In genomic region chr2:32608778-32609435, GRCm38 (mm10) we compare ENCODE assay signal across 8 mouse cellular contexts. TPM values are rescaled to one million over a fixed set of nuclear protein-coding genes. Genes with fewer than 3 reads are reported as not detected.
DNase-seq lines count a peak whose midpoint lies in the region; ATAC-seq and TF ChIP-seq lines count a peak whose summit lies in the region.

No protein-coding gene starts in this region.

- peaks cover 10% of the 10 kb centered on the region; the same call in 1 of the 2 replicates for H3K36me3 ChIP-seq in lung, embryonic 14.5 days (ENCODE audit: insufficient read depth)
- H3K36me3 ChIP-seq in limb, embryonic 13.5 days, result peaks cover 19% of the 10 kb centered on the region
- H3K36me3 ChIP-seq in stomach, embryonic 14.5 days (ENCODE audit: control insufficient read depth, insufficient read depth, low read length), result no peaks in the 10 kb centered on the region

- 0 out of 2 replicates have a peak, but pooled peaks cover 9% of the 10 kb centered on the region for H3K4me1 ChIP-seq in lung, embryonic 14.5 days (ENCODE audit: insufficient read depth)
- 0 out of 2 replicates have a peak, but pooled peaks cover 2% of the 10 kb centered on the region for H3K4me1 ChIP-seq in embryonic fibroblast, embryonic 13.5 days (ENCODE audit: control insufficient read depth, insufficient read depth, low read length)
- peaks cover 42% of the 10 kb centered on the region for H3K4me1 ChIP-seq in limb, embryonic 13.5 days
- H3K4me1 ChIP-seq in stomach, embryonic 14.5 days (ENCODE audit: control insufficient read depth, insufficient read depth, low read length), result peaks cover 20% of the 10 kb centered on the region; the same call in 1 of the 2 replicates

- peak overlapping the region; percentile 27; the same call in 1 of the 2 replicates for H3K9ac ChIP-seq in lung, embryonic 14.5 days
- peak overlapping the region; percentile 27; the same call in 1 of the 2 replicates for H3K9ac ChIP-seq in limb, embryonic 13.5 days
- H3K9ac ChIP-seq in stomach, embryonic 14.5 days (replicated peaks; ENCODE audit: low read depth, low read length), result no peak overlapping the region

- H3K4me2 ChIP-seq in lung, embryonic 14.5 days, result peak overlapping the region; percentile 89
- H3K4me2 ChIP-seq in limb, embryonic 13.5 days (replicated peaks), result peak overlapping the region; percentile 86
- H3K4me2 ChIP-seq in stomach, embryonic 14.5 days (replicated peaks; ENCODE audit: low read depth, low read length), result peak overlapping the region; percentile 87

- 52% methylated on average over 18 of the region's 18 CpGs for WGBS in lung, embryonic 14.5 days
- 43% methylated on average over 18 of the region's 18 CpGs for WGBS in limb, embryonic 13.5 days
- WGBS in stomach, embryonic 14.5 days, result 53% methylated on average over 18 of the region's 18 CpGs

- TF ChIP-seq POLR2A in embryonic fibroblast, embryonic 13.5 days (IDR thresholded peaks at IDR 0.05; ENCODE audit: low read depth, low read length), result no peak; the same call in 1 of the 2 replicates

- TF ChIP-seq CTCF in lung, embryonic 14.5 days (IDR thresholded peaks at IDR 0.05; ENCODE audit: low read depth), result no peak
- TF ChIP-seq CTCF in embryonic fibroblast, embryonic 13.5 days (IDR thresholded peaks at IDR 0.05; ENCODE audit: borderline replicate concordance, insufficient read depth, low read length), result no peak

- ATAC-seq in lung, embryonic 14.5 days (ENCODE audit: insufficient read depth), result no peak
- no peak for ATAC-seq in limb, embryonic 13.5 days (ENCODE audit: low FRiP score, low read depth)
- no peak for ATAC-seq in stomach, embryonic 14.5 days (ENCODE audit: insufficient number of reproducible peaks, insufficient read depth, low FRiP score, low read depth)

- DNase-seq in lung, embryonic 14.5 days, result no peak
- DNase-seq in lung, postnatal 25 days (ENCODE audit: low spot score), result no peak
- no peak for DNase-seq in right cerebral cortex, postnatal 4 days
- no peak for DNase-seq in layer of hippocampus, postnatal 25 days (ENCODE audit: extremely low spot score in 1 of 2, low spot score in 1 of 2)
- DNase-seq in kidney, adult 9 months, result no peak

- no peaks in the 10 kb centered on the region for H3K27me3 ChIP-seq in lung, embryonic 14.5 days (ENCODE audit: insufficient read depth, low read length)
- H3K27me3 ChIP-seq in limb, embryonic 13.5 days, result no peaks in the 10 kb centered on the region
- no peaks in the 10 kb centered on the region for H3K27me3 ChIP-seq in stomach, embryonic 14.5 days (ENCODE audit: control insufficient read depth, insufficient read depth, low read length)

- H3K27ac ChIP-seq in lung, embryonic 14.5 days (ENCODE audit: low read depth), result peak overlapping the region; percentile 55; the same call in 1 of the 2 replicates
- H3K27ac ChIP-seq in embryonic fibroblast, embryonic 13.5 days (ENCODE audit: insufficient read depth, low read length), result peak overlapping the region; percentile 17; the same call in 1 of the 2 replicates
- H3K27ac ChIP-seq in limb, embryonic 13.5 days, result peak overlapping the region; percentile 55; the same call in 1 of the 2 replicates
- peak overlapping the region; percentile 28; the same call in 1 of the 2 replicates for H3K27ac ChIP-seq in stomach, embryonic 14.5 days (ENCODE audit: low read length)

- no peaks in the 10 kb centered on the region for H3K9me3 ChIP-seq in lung, embryonic 14.5 days (ENCODE audit: low read depth, low read length)
- no peaks in the 10 kb centered on the region for H3K9me3 ChIP-seq in limb, embryonic 13.5 days
- H3K9me3 ChIP-seq in stomach, embryonic 14.5 days (ENCODE audit: control insufficient read depth, low read depth, low read length), result no peaks in the 10 kb centered on the region

- peak overlapping the region; percentile 78 for H3K4me3 ChIP-seq in lung, embryonic 14.5 days (ENCODE audit: low read depth, low read length)
- peak overlapping the region; percentile 19; the same call in 1 of the 2 replicates for H3K4me3 ChIP-seq in embryonic fibroblast, embryonic 13.5 days (ENCODE audit: insufficient read depth, low read length)
- H3K4me3 ChIP-seq in limb, embryonic 13.5 days, result peak overlapping the region; percentile 77
- H3K4me3 ChIP-seq in stomach, embryonic 14.5 days (ENCODE audit: low read depth, low read length), result peak overlapping the region; percentile 80

RNA-seq across cellular contexts. Expression of gene St6galnac6, which starts 9.4 kb away (rescaled TPM):
- polyA plus RNA-seq in lung, embryonic 14.5 days (2014; fragmentation: Nextera tagmentation; extraction: Ambion mirVana), result 8.3 and 11.1 TPM in 2 replicates
- polyA plus RNA-seq in embryonic fibroblast, embryonic 13.5 days (2011; ENCODE audit: insufficient read length, low read depth, missing spikeins), result 33.3 and 39.3 TPM in 2 replicates
- 29.5 and 29.7 TPM in 2 replicates for polyA plus RNA-seq in limb, embryonic 13.5 days (2015; fragmentation: Nextera tagmentation; extraction: Ambion mirVana)
- 7.4 and 7.9 TPM in 2 replicates for polyA plus RNA-seq in stomach, embryonic 14.5 days (2014; fragmentation: Nextera tagmentation; extraction: Ambion mirVana)
- total RNA-seq in layer of hippocampus, postnatal 25 days (2021), result 100 to 1,000 TPM; 105 to 124 TPM

RNA-seq across cellular contexts. Expression of gene Ak1, which starts 12.7 kb away (rescaled TPM):
- 34.3 and 35.8 TPM in 2 replicates for polyA plus RNA-seq in lung, embryonic 14.5 days (2014; fragmentation: Nextera tagmentation; extraction: Ambion mirVana)
- polyA plus RNA-seq in embryonic fibroblast, embryonic 13.5 days (2011; ENCODE audit: insufficient read length, low read depth, missing spikeins), result 157 and 266 TPM in 2 replicates
- polyA plus RNA-seq in limb, embryonic 13.5 days (2015; fragmentation: Nextera tagmentation; extraction: Ambion mirVana), result 42.0 and 49.8 TPM in 2 replicates
- 16.7 and 17.1 TPM in 2 replicates for polyA plus RNA-seq in stomach, embryonic 14.5 days (2014; fragmentation: Nextera tagmentation; extraction: Ambion mirVana)
- total RNA-seq in layer of hippocampus, postnatal 25 days (2021), result 100 to 1,000 TPM; 127 to 140 TPM

RNA-seq across cellular contexts. Expression of gene St6galnac4, which starts 22.0 kb away (rescaled TPM):
- 22.0 and 23.8 TPM in 2 replicates for polyA plus RNA-seq in lung, embryonic 14.5 days (2014; fragmentation: Nextera tagmentation; extraction: Ambion mirVana)
- polyA plus RNA-seq in embryonic fibroblast, embryonic 13.5 days (2011; ENCODE audit: insufficient read length, low read depth, missing spikeins), result 20.4 and 21.5 TPM in 2 replicates
- polyA plus RNA-seq in limb, embryonic 13.5 days (2015; fragmentation: Nextera tagmentation; extraction: Ambion mirVana), result 37.2 and 39.5 TPM in 2 replicates
- 17.0 and 18.1 TPM in 2 replicates for polyA plus RNA-seq in stomach, embryonic 14.5 days (2014; fragmentation: Nextera tagmentation; extraction: Ambion mirVana)
- total RNA-seq in layer of hippocampus, postnatal 25 days (2021), result 10 to 100 TPM; 41.4 to 48.8 TPM

RNA-seq across cellular contexts. Expression of gene 9430097D07Rik, which starts 33.4 kb away (rescaled TPM):
- polyA plus RNA-seq in lung, embryonic 14.5 days (2014; fragmentation: Nextera tagmentation; extraction: Ambion mirVana), result 0.20 TPM in 1 of 2 replicates, not detected in the other
- polyA plus RNA-seq in embryonic fibroblast, embryonic 13.5 days (2011; ENCODE audit: insufficient read length, low read depth, missing spikeins), result not detected in 2 replicates
- polyA plus RNA-seq in limb, embryonic 13.5 days (2015; fragmentation: Nextera tagmentation; extraction: Ambion mirVana), result 0.19 and 0.23 TPM in 2 replicates
- polyA plus RNA-seq in stomach, embryonic 14.5 days (2014; fragmentation: Nextera tagmentation; extraction: Ambion mirVana), result 0.22 TPM in 1 of 2 replicates, not detected in the other
- total RNA-seq in layer of hippocampus, postnatal 25 days (2021), result under 1 TPM in 1 of 2 experiments, not detected in 1; 0.33 TPM

RNA-seq across cellular contexts. Expression of gene Pip5kl1, which starts 34.3 kb away (rescaled TPM):
- 0.50 and 0.70 TPM in 2 replicates for polyA plus RNA-seq in lung, embryonic 14.5 days (2014; fragmentation: Nextera tagmentation; extraction: Ambion mirVana)
- polyA plus RNA-seq in embryonic fibroblast, embryonic 13.5 days (2011; ENCODE audit: insufficient read length, low read depth, missing spikeins), result 0.67 TPM in 1 of 2 replicates, not detected in the other
- 1.8 and 2.5 TPM in 2 replicates for polyA plus RNA-seq in limb, embryonic 13.5 days (2015; fragmentation: Nextera tagmentation; extraction: Ambion mirVana)
- polyA plus RNA-seq in stomach, embryonic 14.5 days (2014; fragmentation: Nextera tagmentation; extraction: Ambion mirVana), result 0.46 and 1.4 TPM in 2 replicates
- total RNA-seq in layer of hippocampus, postnatal 25 days (2021), result 1 to 10 TPM; 4.0 to 4.1 TPM

Comparison
In these comparisons a context has a peak if more than half of its experiments do, and no peak if none do; other contexts are left out.
1. H3K4me3 ChIP-seq: peak in every context shown above with its lines; median percentile 80 in stomach, embryonic 14.5 days; 78 in lung, embryonic 14.5 days; 77 in limb, embryonic 13.5 days; 19 in embryonic fibroblast, embryonic 13.5 days.